10 mouse cellular contexts compared by ENCODE assay signal in genomic region chr5:139978525-139979276, GRCm38 (mm10).
DNase-seq lines count a peak whose midpoint lies in the region; ATAC-seq and TF ChIP-seq lines count a peak whose summit lies in the region.
"Had no signal": no experiment of that assay in that cellular context is flagged by ENCODE, and none has a peak within 500 bp of the region (broad histone marks: within the 10 kb centered on the region; RNA-seq: fewer than 3 reads in every experiment).

No protein-coding gene starts in this region.

- no peak overlapping the region for H3K27ac ChIP-seq in lung, embryonic 14.5 days (ENCODE audit: low read depth)
- H3K27ac ChIP-seq: heart, embryonic 15.5 days had no signal

- H3K4me2 ChIP-seq in lung, embryonic 14.5 days = no peak overlapping the region
- H3K4me2 ChIP-seq: heart, embryonic 15.5 days had no signal

- no peaks in the 10 kb centered on the region for H3K9me3 ChIP-seq in lung, embryonic 14.5 days (ENCODE audit: low read depth, low read length)
- H3K9me3 ChIP-seq: heart, embryonic 15.5 days had no signal

- H3K4me3 ChIP-seq in lung, embryonic 14.5 days (ENCODE audit: low read depth, low read length) = no peak overlapping the region
- H3K4me3 ChIP-seq in lung, adult 2 months (replicated peaks; ENCODE audit: extremely low read depth, low read depth, low read length) = no peak overlapping the region
- H3K4me3 ChIP-seq: heart, embryonic 15.5 days had no signal

- H3K36me3 ChIP-seq in lung, embryonic 14.5 days (ENCODE audit: insufficient read depth) = no peaks in the 10 kb centered on the region
- H3K36me3 ChIP-seq: heart, embryonic 15.5 days had no signal

- peak; percentile 57 for DNase-seq in adrenal gland, postnatal 14 days
- no peak for DNase-seq in adrenal gland, adult 18-20 months (ENCODE audit: low spot score in 2 of 2)
- peak; percentile 71 for DNase-seq in lung, embryonic 14.5 days
- no peak for DNase-seq in lung, adult 2 months
- peak; percentile 6 for DNase-seq in c-Kit-positive CD71-positive TER-119-negative erythroid progenitor cells, embryonic 14.5 days (ENCODE audit: low read depth)
- DNase-seq in lung, postnatal 14 days = peak; percentile 26
- no peak for DNase-seq in spleen, adult 12 weeks (ENCODE audit: low spot score)
- DNase-seq in urinary bladder, postnatal 14 days (ENCODE audit: low spot score) = no peak
- DNase-seq: cerebellum, postnatal 14 days had no signal

- WGBS in lung, embryonic 14.5 days = 6% methylated on average over 13 of the region's 13 CpGs
- WGBS in lung, adult 2 months = 7% methylated on average over 13 of the region's 13 CpGs

- TF ChIP-seq POLR2A in lung, adult 2 months (IDR thresholded peaks at IDR 0.05; ENCODE audit: borderline replicate concordance, extremely low read depth, low read depth, low read length) = no peak

- H3K9ac ChIP-seq in lung, embryonic 14.5 days = no peak overlapping the region
- H3K9ac ChIP-seq: heart, embryonic 15.5 days had no signal

- TF ChIP-seq CTCF in lung, embryonic 14.5 days (IDR thresholded peaks at IDR 0.05; ENCODE audit: low read depth) = no peak
- TF ChIP-seq CTCF in lung, adult 2 months (IDR thresholded peaks at IDR 0.05; ENCODE audit: insufficient read depth, low read length) = no peak

- H3K4me1 ChIP-seq in lung, embryonic 14.5 days (ENCODE audit: insufficient read depth) = no peaks in the 10 kb centered on the region
- no peaks in the 10 kb centered on the region for H3K4me1 ChIP-seq in lung, adult 2 months (ENCODE audit: control insufficient read depth, insufficient read depth, low read length)
- H3K4me1 ChIP-seq: heart, embryonic 15.5 days had no signal

- H3K27me3 ChIP-seq in lung, embryonic 14.5 days (ENCODE audit: insufficient read depth, low read length) = 0 out of 2 replicates have a peak, but pooled peaks cover 2% of the 10 kb centered on the region

- no peak for ATAC-seq in lung, embryonic 14.5 days (ENCODE audit: insufficient read depth)

Comparison
In these comparisons a context has a peak if more than half of its experiments do, and no peak if none do; other contexts are left out.
1. DNase-seq: peak in adrenal gland, postnatal 14 days (single experiment), lung, embryonic 14.5 days (single experiment), c-Kit-positive CD71-positive TER-119-negative erythroid progenitor cells, embryonic 14.5 days (single experiment) and lung, postnatal 14 days (single experiment); none in adrenal gland, adult 18-20 months (0 of 2), lung, adult 2 months (single experiment), spleen, adult 12 weeks (single experiment) and urinary bladder, postnatal 14 days (single experiment).